Mouse (Mus musculus): ENCODE results near the gene Rab1b.

- no peak for TF ChIP-seq CTCF (IDR thresholded peaks at IDR 0.05; ENCODE audit: borderline replicate concordance, control insufficient read depth, extremely low read depth, insufficient read depth, low read length, poor library complexity)
- TF ChIP-seq POLR2A (IDR thresholded peaks at IDR 0.05; ENCODE audit: control insufficient read depth, extremely low read depth, insufficient read depth, low read length, poor library complexity): no peak
Observed at GRCm38 (mm10) chr19:5067040-5067799, 39.7 kb downstream of the Rab1b start.
